Mouse (Mus musculus) B cell, adult 67 days (primary cell): Measurements from ENCODE around the gene Sorl1. TPM values are rescaled to one million over a fixed set of nuclear protein-coding genes. Genes with fewer than 3 reads are reported as not detected.

Source experiments
- total RNA-seq, 2 experiments: library from RNA; stranded (reverse); gene quantifications; 4 replicates each; pipeline ENCODE4 v1.2.4; 2023

The Sorl1 gene
- 100 to 1,000 TPM; 276 to 281 TPM for total RNA-seq

DNA sequence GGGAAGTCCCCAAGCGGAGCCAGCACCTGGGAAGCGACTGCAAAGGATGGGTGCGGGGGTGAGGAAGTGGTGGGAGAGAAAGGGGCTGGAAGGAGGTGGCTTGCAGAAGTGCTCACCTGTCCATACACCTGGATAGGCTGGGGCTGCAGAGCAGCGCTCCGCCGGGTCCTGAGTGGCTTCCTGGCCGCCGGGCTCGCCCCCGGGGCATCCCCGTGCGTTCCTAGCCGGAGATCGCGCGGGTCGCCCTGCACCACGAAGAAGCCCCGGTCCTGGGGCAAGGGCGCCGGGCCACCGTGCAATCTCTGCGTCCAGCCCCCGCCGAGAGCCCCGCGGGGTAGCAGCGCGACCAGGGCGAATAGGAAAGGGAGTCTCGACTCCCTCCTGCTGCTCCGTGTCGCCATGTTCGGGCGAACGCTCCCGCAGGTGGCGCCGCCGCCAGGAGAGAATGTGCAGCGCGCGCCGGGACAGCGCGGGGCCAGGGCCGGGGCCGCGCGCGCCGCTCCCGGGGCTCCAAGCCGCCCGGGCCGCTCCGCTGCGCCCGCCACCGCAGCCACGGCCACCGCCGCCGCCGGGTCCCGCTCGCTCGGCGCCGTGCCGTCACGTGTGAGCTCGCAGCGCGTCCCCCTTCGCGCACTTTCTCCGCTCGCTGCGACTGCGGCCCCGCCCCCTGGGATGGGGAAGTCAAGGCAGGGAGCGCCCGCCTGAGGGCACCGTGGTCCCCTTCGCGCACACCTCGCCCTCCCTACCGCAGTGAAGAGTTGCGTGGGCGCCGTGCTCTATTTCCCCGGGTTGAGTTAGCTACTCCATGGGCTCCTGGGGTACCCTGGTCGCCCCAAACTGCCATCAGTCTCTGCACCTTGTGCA is at the start of gene Sorl1:
Sorl1 (minus strand) TSS at position 585 of the 864 bp plus-strand sequence.

Other genes with a start within 250 kb of the Sorl1 start
- gene Sc5d, start 140.0 kb upstream of the Sorl1 start, total RNA-seq, result 10 to 100 TPM; 23.8 to 28.7 TPM